Mouse (Mus musculus): ENCODE measurements around the gene Catsperg1.

Catsperg1 gene

DNA sequence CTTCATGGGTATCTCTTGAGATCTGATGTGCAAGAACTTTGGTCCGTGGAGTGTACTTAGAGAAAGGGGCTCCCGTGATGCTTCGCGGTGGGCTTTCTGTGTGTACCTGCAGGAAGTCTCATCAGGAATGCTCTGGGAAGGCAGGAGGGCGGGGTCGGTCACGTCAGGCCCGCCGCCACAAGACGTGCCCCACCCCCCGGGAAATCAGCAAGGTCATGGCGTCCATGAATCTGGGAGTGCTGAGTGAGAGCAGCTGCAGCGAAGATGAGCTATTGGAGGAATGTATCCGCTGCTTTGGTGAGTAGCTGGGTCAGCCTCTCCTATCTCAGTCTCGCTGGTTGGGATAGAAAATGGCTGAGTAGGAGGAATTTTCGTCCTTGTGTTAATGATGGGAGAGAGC, 76.4 kb downstream of the Catsperg1 start:
- DNase-seq (ENCODE audit: low read depth, low spot score) = peak; percentile 97

DNA sequence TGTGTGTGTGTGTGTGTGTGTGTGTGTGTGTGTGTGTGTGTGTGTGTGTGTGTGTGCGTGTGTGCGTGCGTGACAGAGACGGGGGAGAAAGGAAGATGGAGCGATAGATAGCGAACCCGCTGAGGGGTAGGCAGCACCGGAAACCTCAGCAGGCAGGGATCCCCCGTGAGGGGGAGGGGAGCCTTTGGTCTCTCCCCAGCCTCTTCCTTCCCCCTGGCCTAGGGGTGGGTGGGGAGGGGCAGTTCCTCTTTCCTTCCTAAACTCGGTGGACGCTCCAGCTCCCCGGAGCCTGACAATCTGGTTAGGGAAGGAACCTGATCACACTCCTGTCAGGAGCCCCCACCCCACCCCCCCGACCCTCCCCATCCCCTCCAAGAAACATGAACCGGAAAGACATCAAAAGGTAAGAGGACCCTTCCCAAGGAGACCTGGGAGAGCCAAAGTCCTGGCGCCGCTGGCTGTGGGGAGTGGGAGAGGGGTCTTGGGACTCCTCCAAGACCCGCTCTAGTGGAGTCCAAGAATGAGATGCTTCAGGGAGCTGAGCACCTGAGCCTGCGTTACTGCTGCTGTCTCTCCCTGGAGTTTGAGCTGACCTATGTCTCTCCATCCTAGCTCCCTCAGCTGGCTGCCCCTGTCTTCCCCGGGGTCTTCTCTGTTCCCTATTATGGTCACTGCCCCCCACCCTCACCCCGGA, 79.0 kb downstream of the Catsperg1 start, which contains the start of gene Rasgrp4:
Gene Rasgrp4, plus strand, starts transcription at position 159 of the 694 bp plus-strand sequence.
- DNase-seq (ENCODE audit: low read depth, low spot score) = peak; percentile 61

GRCm38 (mm10) chr7:29134230-29134629, 79.6 kb downstream of the Catsperg1 start:
- DNase-seq (ENCODE audit: low read depth, low spot score) = no peak

Measured in R1 (cell line).